Mouse (Mus musculus) limb, embryonic 14.5 days (tissue): ENCODE measurements around the gene Nop16. TPM values are rescaled to one million over a fixed set of nuclear protein-coding genes. Genes with fewer than 3 reads are reported as not detected.

Experiments used
- ATAC-seq: fragments of 200-750 bp; cut with Nextera tagmentation; 2 replicates; pipeline ENCODE4 v1.8.0; 2017; ENCODE audit warnings: low read depth, moderate number of reproducible peaks, moderate TSS enrichment; ENCODE audit not compliant: low FRiP score
- DNase-seq: peaks from one replicate; pipeline ENCODE4 v3.0.0-alpha.2; 2015; ENCODE audit warnings: low spot score
- H3K27ac ChIP-seq: fragments of 300-500 bp; sonication (generic); replicated peaks from 2 replicates; pipeline ENCODE4 v1.5.1; 2014; ENCODE audit warnings: low read depth, mild to moderate bottlenecking, low read length, moderate library complexity, mixed read lengths
- H3K27me3 ChIP-seq: fragments of 300-500 bp; sonication (generic); 2 replicates; pipeline ENCODE4 v1.6.1; 2014; ENCODE audit warnings: low read length, mixed read lengths; ENCODE audit not compliant: control insufficient read depth, insufficient read depth
- H3K36me3 ChIP-seq: fragments of 300-500 bp; sonication (generic); 2 replicates; pipeline ENCODE4 v1.6.1; 2014; ENCODE audit warnings: mild to moderate bottlenecking, low read length, moderate library complexity, mixed read lengths; ENCODE audit not compliant: control insufficient read depth, insufficient read depth
- H3K4me1 ChIP-seq: fragments of 300-500 bp; sonication (generic); 2 replicates; pipeline ENCODE4 v1.6.1; 2014; ENCODE audit warnings: antibody characterized with exemption, low read length, mixed read lengths; ENCODE audit not compliant: control insufficient read depth, insufficient read depth
- H3K4me2 ChIP-seq: fragments of 300-500 bp; sonication (generic); replicated peaks from 2 replicates; pipeline ENCODE4 v1.6.1; 2014; ENCODE audit warnings: low read depth, mild to moderate bottlenecking, low read length, moderate library complexity; ENCODE audit not compliant: severe bottlenecking
- H3K4me3 ChIP-seq: fragments of 300-500 bp; sonication (generic); replicated peaks from 2 replicates; pipeline ENCODE4 v1.5.1; 2014; ENCODE audit warnings: low read length
- H3K9ac ChIP-seq: fragments of 300-500 bp; sonication (generic); 2 replicates; pipeline ENCODE4 v1.6.1; 2014; ENCODE audit warnings: mild to moderate bottlenecking, low read depth, low read length, moderate library complexity; ENCODE audit not compliant: severe bottlenecking
- H3K9me3 ChIP-seq: fragments of 300-500 bp; sonication (generic); 2 replicates; pipeline ENCODE4 v1.6.1; 2016; ENCODE audit warnings: low read length; ENCODE audit not compliant: control insufficient read depth
- POLR2A ChIP-seq: fragments of 200-500 bp; IDR thresholded peaks from 2 replicates; pipeline ENCODE4 v1.8.0; 2012; ENCODE audit warnings: inconsistent platforms, mild to moderate bottlenecking, moderate library complexity, borderline replicate concordance; ENCODE audit not compliant: insufficient read depth, insufficient read length; ENCODE audit errors: extremely low read depth
- WGBS: fragments of 180-500 bp; shearing (Covaris S2); extraction: QIAGEN DNeasy Blood & Tissue Kit; methylation state at CpG from one replicate; pipeline ENCODE4 v1.1.7; 2014; 5-methylcytosine and 5-hydroxymethylcytosine counted together
- polyA plus RNA-seq, 2 experiments: library from polyadenylated mRNA; depleted of rRNA in 1 of 2; stranded (reverse) in 1 of 2; unstranded in 1 of 2; fragments of >200 nt; fragmentation: Nextera tagmentation in 1 of 2; extraction: Ambion mirVana in 1 of 2; gene quantifications; 2 replicates each; pipeline versions ENCODE4 v1.2.1 to v1.2.3; 2012 to 2014

Nop16 gene
- polyA plus RNA-seq, 2 experiments: 53.5 to 61.9 TPM

GRCm38 (mm10) chr13:54610613-54610971 lies 20.7 kb upstream of the Nop16 start:
- H3K4me2 ChIP-seq: peak overlapping the region; percentile 79
- H3K36me3 ChIP-seq: no peaks in the 10 kb centered on the region
- no peak for ATAC-seq
- H3K4me3 ChIP-seq: peak overlapping the region; percentile 52
- no peak for DNase-seq
- H3K27ac ChIP-seq: no peak overlapping the region
- H3K4me1 ChIP-seq: peaks cover 4% of the 10 kb centered on the region; the same call in 1 of the 2 replicates
- peak overlapping the region; percentile 60 for H3K9ac ChIP-seq
- WGBS: 11% methylated on average over 13 of the region's 13 CpGs
- H3K27me3 ChIP-seq: no peaks in the 10 kb centered on the region
- TF ChIP-seq POLR2A: no peak
- no peaks in the 10 kb centered on the region for H3K9me3 ChIP-seq

- no peak overlapping the region for H3K27ac ChIP-seq
- DNase-seq (no peak), ATAC-seq (no peak)
- H3K9me3 ChIP-seq: no peaks in the 10 kb centered on the region
- H3K36me3 ChIP-seq: no peaks in the 10 kb centered on the region
- peaks cover 4% of the 10 kb centered on the region; the same call in 1 of the 2 replicates for H3K4me1 ChIP-seq
- no peak for TF ChIP-seq POLR2A
- H3K27me3 ChIP-seq: no peaks in the 10 kb centered on the region
- no peak overlapping the region for H3K9ac ChIP-seq
- no peak overlapping the region for H3K4me2 ChIP-seq
- H3K4me3 ChIP-seq: no peak overlapping the region
- 19% methylated on average over 1 of the region's 1 CpGs for WGBS
Measured at GRCm38 (mm10) chr13:54609301-54609700, 19.4 kb upstream of the Nop16 start.

GRCm38 (mm10) chr13:54608666-54609065 lies 18.8 kb upstream of the Nop16 start:
- WGBS: 24% methylated on average over 8 of the region's 8 CpGs
- Histone ChIP-seq H3K4me3 (no peak overlapping the region), H3K9me3 (no peaks in the 10 kb centered on the region), H3K36me3 (no peaks in the 10 kb centered on the region), H3K27ac (no peak overlapping the region), H3K9ac (no peak overlapping the region), H3K27me3 (no peaks in the 10 kb centered on the region), H3K4me1 (peaks cover 4% of the 10 kb centered on the region; the same call in 1 of the 2 replicates), H3K4me2 (no peak overlapping the region)
- DNase-seq: no peak
- ATAC-seq: no peak
- TF ChIP-seq POLR2A: no peak

- 74% methylated on average over 3 of the region's 3 CpGs for WGBS
- no peaks in the 10 kb centered on the region for H3K27me3 ChIP-seq
- H3K36me3 ChIP-seq: 0 out of 2 replicates have a peak, but pooled peaks cover 3% of the 10 kb centered on the region
- no peak for ATAC-seq
- H3K9me3 ChIP-seq: no peaks in the 10 kb centered on the region
- H3K4me1 ChIP-seq: peaks cover 11% of the 10 kb centered on the region; the same call in 1 of the 2 replicates
- TF ChIP-seq POLR2A: no peak
- no peak for DNase-seq
- H3K4me3 ChIP-seq: no peak overlapping the region
- no peak overlapping the region for H3K4me2 ChIP-seq
- H3K9ac ChIP-seq: no peak overlapping the region
- H3K27ac ChIP-seq: no peak overlapping the region
Measured at GRCm38 (mm10) chr13:54608002-54608401, 18.1 kb upstream of the Nop16 start.

GRCm38 (mm10) chr13:54607204-54607603 lies 17.3 kb upstream of the Nop16 start:
- Histone ChIP-seq H3K4me3 (no peak overlapping the region), H3K4me1 (peaks cover 14% of the 10 kb centered on the region; the same call in 1 of the 2 replicates), H3K4me2 (no peak overlapping the region), H3K27ac (no peak overlapping the region), H3K9me3 (no peaks in the 10 kb centered on the region), H3K9ac (no peak overlapping the region), H3K27me3 (no peaks in the 10 kb centered on the region), H3K36me3 (0 out of 2 replicates have a peak, but pooled peaks cover 3% of the 10 kb centered on the region)
- DNase-seq (no peak), ATAC-seq (no peak)
- no peak for TF ChIP-seq POLR2A
- 65% methylated on average over 5 of the region's 5 CpGs for WGBS

- no peak overlapping the region for H3K27ac ChIP-seq
- TF ChIP-seq POLR2A: no peak
- H3K4me2 ChIP-seq: no peak overlapping the region
- no peak overlapping the region for H3K9ac ChIP-seq
- 0 out of 2 replicates have a peak, but pooled peaks cover 3% of the 10 kb centered on the region for H3K36me3 ChIP-seq
- no peaks in the 10 kb centered on the region for H3K27me3 ChIP-seq
- H3K4me1 ChIP-seq: peaks cover 13% of the 10 kb centered on the region; the same call in 1 of the 2 replicates
- no peak for DNase-seq
- H3K4me3 ChIP-seq: no peak overlapping the region
- ATAC-seq: no peak
- no peaks in the 10 kb centered on the region for H3K9me3 ChIP-seq
- 81% methylated on average over 5 of the region's 5 CpGs for WGBS
Measured at GRCm38 (mm10) chr13:54605426-54605825, 15.5 kb upstream of the Nop16 start.
